Mouse (Mus musculus): Measurements from ENCODE around the gene Arl9. TPM values are rescaled to one million over a fixed set of nuclear protein-coding genes. Genes with fewer than 3 reads are reported as not detected.
"Not testable (repeated sequence)": the region's sequence is repeated elsewhere in the genome, so short reads cannot be mapped to it uniquely, and the experiment has no call there.

Arl9 gene
- polyA plus RNA-seq, 1 experiment from 2014 or later = not detected

DNA sequence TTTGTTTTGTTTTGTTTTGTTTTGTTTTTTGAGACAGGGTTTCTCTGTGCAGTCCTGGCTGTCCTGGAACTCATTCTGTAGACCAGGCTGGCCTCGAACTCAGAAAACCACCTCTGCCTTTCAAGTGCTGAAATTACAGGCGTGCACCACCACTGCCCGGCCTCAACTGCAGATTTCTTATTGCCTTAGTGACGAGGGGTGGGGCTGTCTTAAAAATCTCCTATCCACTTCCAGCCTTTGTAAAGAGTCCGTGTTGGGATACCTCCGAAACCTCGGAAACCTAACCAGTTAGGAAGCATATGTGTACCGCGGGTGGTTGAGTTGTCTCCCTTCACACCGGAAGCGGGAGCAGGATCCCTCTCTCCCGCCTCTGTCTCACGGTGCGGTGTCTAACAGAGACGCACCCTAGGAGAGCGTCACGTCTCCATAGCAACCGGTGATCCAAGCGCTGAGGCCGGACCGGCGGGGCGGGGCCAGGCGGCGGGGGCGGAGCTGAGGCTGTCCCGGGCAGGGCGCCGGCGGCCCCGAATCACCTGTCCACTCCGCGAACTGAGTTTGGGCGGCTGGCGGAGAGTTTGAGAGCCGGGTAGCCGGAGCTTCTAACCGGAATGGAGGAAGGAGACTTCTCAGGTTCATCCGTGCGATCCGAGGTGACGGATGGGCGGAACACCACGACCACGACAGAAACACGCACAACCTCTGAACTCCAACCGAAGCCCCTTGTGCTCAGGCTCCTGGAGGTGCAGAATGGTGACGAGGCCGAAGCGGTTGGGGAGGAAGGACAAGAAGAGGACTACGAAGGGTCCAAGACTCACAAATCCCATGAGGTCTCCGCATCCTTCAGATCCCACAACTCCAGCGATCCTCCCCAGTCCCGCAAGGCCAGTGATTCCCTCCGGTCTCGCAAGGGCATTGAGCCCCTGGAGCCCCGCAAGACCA lies 12.0 kb downstream of the Arl9 start, which contains the start of gene Thegl:
Gene Thegl (plus strand): TSS at position 480 of the 939 bp plus-strand sequence.
- DNase-seq (ENCODE audit: low spot score) = peak; percentile 54

GRCm38 (mm10) chr5:77028034-77028433 lies 24.2 kb downstream of the Arl9 start:
- DNase-seq (ENCODE audit: low spot score) = no peak

- peak; percentile 31 for DNase-seq (ENCODE audit: low spot score)
Observed at GRCm38 (mm10) chr5:77029735-77030134, 25.9 kb downstream of the Arl9 start.

GRCm38 (mm10) chr5:77035101-77035500 lies 31.2 kb downstream of the Arl9 start:
- DNase-seq (ENCODE audit: low spot score) = not testable (repeated sequence)

DNA sequence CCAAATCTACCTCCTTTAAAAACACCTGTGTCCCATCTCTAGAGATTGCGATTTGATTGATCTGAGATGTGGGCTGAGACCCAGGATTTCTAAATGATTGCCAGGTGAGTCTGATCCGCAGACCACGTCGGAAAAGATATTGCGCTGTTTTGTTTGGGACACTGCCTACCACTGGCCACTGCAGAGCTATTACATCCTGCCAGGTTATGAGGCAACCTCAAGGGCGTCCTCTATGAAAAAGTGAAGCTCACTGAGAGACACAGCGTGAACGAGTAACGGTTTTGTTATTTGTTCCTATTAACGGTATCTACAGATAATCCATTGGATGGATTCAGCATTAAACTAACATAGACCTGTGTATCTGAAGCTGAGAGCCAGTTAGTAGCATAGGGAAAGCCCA lies 34.6 kb downstream of the Arl9 start:
- DNase-seq (ENCODE audit: low spot score) = no peak

GRCm38 (mm10) chr5:77039391-77039790 lies 35.5 kb downstream of the Arl9 start:
- no peak for DNase-seq (ENCODE audit: low spot score)

GRCm38 (mm10) chr5:77044362-77044761 lies 40.5 kb downstream of the Arl9 start:
- no peak for DNase-seq (ENCODE audit: low spot score)

GRCm38 (mm10) chr5:77052616-77053015 lies 48.8 kb downstream of the Arl9 start:
- DNase-seq (ENCODE audit: low spot score) = no peak

GRCm38 (mm10) chr5:77056881-77057440 lies 53.1 kb downstream of the Arl9 start:
- DNase-seq (ENCODE audit: low spot score) = no peak

Other genes starting within 250 kb of the Arl9 start
- 13.5 and 14.8 TPM in 2 replicates for gene Aasdh, start 98.5 kb upstream of the Arl9 start, polyA plus RNA-seq (2015; fragmentation: Nextera tagmentation; extraction: Ambion mirVana)
- gene Paics, start 52.7 kb upstream of the Arl9 start, polyA plus RNA-seq (2015; fragmentation: Nextera tagmentation; extraction: Ambion mirVana) = 200 and 225 TPM in 2 replicates
- 41.7 and 45.4 TPM in 2 replicates for gene Ppat, start 52.5 kb upstream of the Arl9 start, polyA plus RNA-seq (2015; fragmentation: Nextera tagmentation; extraction: Ambion mirVana)
- 67.9 and 68.4 TPM in 2 replicates for gene Srp72, start 29.4 kb upstream of the Arl9 start, polyA plus RNA-seq (2015; fragmentation: Nextera tagmentation; extraction: Ambion mirVana)
- gene Thegl, start 12.0 kb downstream of the Arl9 start, polyA plus RNA-seq (2015; fragmentation: Nextera tagmentation; extraction: Ambion mirVana) = 0.10 TPM in 1 of 2 replicates, not detected in the other
- gene Hopx, start 111.1 kb downstream of the Arl9 start, polyA plus RNA-seq (2015; fragmentation: Nextera tagmentation; extraction: Ambion mirVana) = 0.59 and 0.77 TPM in 2 replicates
- 1.3 and 1.4 TPM in 2 replicates for gene Spink2, start 207.4 kb downstream of the Arl9 start, polyA plus RNA-seq (2015; fragmentation: Nextera tagmentation; extraction: Ambion mirVana)